28 mouse cellular contexts compared by ENCODE assay signal in the genomic region with DNA sequence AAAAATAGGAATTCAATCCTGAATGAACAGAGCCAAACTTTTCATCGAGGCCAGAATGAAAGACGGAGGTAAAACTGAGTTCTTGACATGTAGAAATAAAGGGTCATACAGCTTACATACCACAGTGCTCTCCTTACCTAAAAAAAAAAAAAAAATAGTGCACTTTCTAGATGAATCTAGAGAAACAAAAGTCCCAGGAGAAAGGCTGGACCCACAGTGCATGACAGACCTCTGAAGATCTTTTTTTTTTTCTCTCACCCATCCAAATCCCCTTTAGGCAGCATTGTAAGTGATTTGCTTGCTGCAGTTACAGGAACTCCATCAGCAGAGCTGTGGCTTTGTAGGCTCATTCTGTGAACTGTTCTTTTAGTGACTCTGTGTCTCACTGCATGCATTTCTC. TPM values are rescaled to one million over a fixed set of nuclear protein-coding genes. Genes with fewer than 3 reads are reported as not detected.
"Had no signal": no experiment of that assay in that cellular context is flagged by ENCODE, and none has a peak within 500 bp of the region (broad histone marks: within the 10 kb centered on the region; RNA-seq: fewer than 3 reads in every experiment).

No protein-coding gene starts in this region.

- H3K36me3 ChIP-seq: embryonic facial prominence, embryonic 10.5 days; embryonic facial prominence, embryonic 12.5 days; embryonic facial prominence, embryonic 13.5 days; embryonic facial prominence, embryonic 15.5 days; forebrain, embryonic 10.5 days; forebrain, embryonic 12.5 days; forebrain, embryonic 15.5 days; heart, embryonic 10.5 days had no signal

- H3K4me1 ChIP-seq: embryonic facial prominence, embryonic 10.5 days; embryonic facial prominence, embryonic 12.5 days; embryonic facial prominence, embryonic 13.5 days; embryonic facial prominence, embryonic 15.5 days; forebrain, embryonic 10.5 days; forebrain, embryonic 12.5 days; forebrain, embryonic 13.5 days; forebrain, embryonic 15.5 days; heart, embryonic 10.5 days had no signal

- H3K4me2 ChIP-seq: embryonic facial prominence, embryonic 12.5 days; embryonic facial prominence, embryonic 13.5 days; embryonic facial prominence, embryonic 15.5 days; forebrain, embryonic 12.5 days; forebrain, embryonic 13.5 days; forebrain, embryonic 15.5 days had no signal

- H3K27me3 ChIP-seq: embryonic facial prominence, embryonic 12.5 days; embryonic facial prominence, embryonic 13.5 days; embryonic facial prominence, embryonic 15.5 days; forebrain, embryonic 12.5 days; forebrain, embryonic 13.5 days; forebrain, embryonic 15.5 days had no signal

- H3K9ac ChIP-seq: embryonic facial prominence, embryonic 12.5 days; embryonic facial prominence, embryonic 13.5 days; embryonic facial prominence, embryonic 15.5 days; forebrain, embryonic 12.5 days; forebrain, embryonic 13.5 days; forebrain, embryonic 15.5 days; forebrain, postnatal 0 days had no signal

- H3K27ac ChIP-seq: embryonic facial prominence, embryonic 10.5 days; embryonic facial prominence, embryonic 12.5 days; embryonic facial prominence, embryonic 13.5 days; embryonic facial prominence, embryonic 15.5 days; forebrain, embryonic 10.5 days; forebrain, embryonic 12.5 days; forebrain, embryonic 13.5 days; forebrain, embryonic 15.5 days; gastrocnemius, adult 2 months; heart, embryonic 10.5 days had no signal

- DNase-seq: cerebellum, adult 8-10 months; cerebellum, adult 9-10 months; cerebellum, adult 9-11 months; cerebellum, postnatal 10 days; cerebellum, postnatal 14 days; cerebellum, postnatal 25 days; cerebellum, postnatal 36 days; embryo, embryonic 11 days; forebrain, postnatal 0 days; gastrocnemius, adult 2 months; gastrocnemius, postnatal 10 days; gastrocnemius, postnatal 14 days; gastrocnemius, postnatal 25 days; gastrocnemius, postnatal 36 days; heart, adult 18-20 months had no signal

- H3K4me3 ChIP-seq: embryonic facial prominence, embryonic 10.5 days; embryonic facial prominence, embryonic 12.5 days; embryonic facial prominence, embryonic 13.5 days; embryonic facial prominence, embryonic 15.5 days; erythroblast, embryonic 14.5 days; forebrain, embryonic 10.5 days; forebrain, embryonic 12.5 days; forebrain, embryonic 13.5 days; forebrain, embryonic 15.5 days; gastrocnemius, adult 2 months; heart, embryonic 10.5 days had no signal

- H3K9me3 ChIP-seq: embryonic facial prominence, embryonic 10.5 days; embryonic facial prominence, embryonic 12.5 days; embryonic facial prominence, embryonic 13.5 days; embryonic facial prominence, embryonic 15.5 days; forebrain, embryonic 10.5 days; forebrain, embryonic 12.5 days; forebrain, embryonic 13.5 days; forebrain, embryonic 15.5 days; heart, embryonic 10.5 days had no signal

RNA-seq across cellular contexts. Expression of a gene that starts 19.0 kb away (rescaled TPM):
- total RNA-seq: granulocyte monocyte progenitor cell, adult 5-6 weeks had no signal
- polyA plus RNA-seq: embryonic facial prominence, embryonic 10.5 days; embryonic facial prominence, embryonic 13.5 days; forebrain, embryonic 10.5 days; forebrain, embryonic 11.5 days; forebrain, embryonic 12.5 days; forebrain, embryonic 13.5 days; forebrain, embryonic 15.5 days; forebrain, embryonic 16.5 days; forebrain, postnatal 0 days; heart, embryonic 10.5 days had no signal
